Mouse (Mus musculus) right cerebral cortex, postnatal 36 days (tissue): Measurements from ENCODE around the gene Sema4g.
A peak's percentile ranks its signal among the peaks of the same experiment; 100 is the strongest.

Experiments used
- DNase-seq, 2 experiments: peaks; one replicate each; pipeline ENCODE4 v3.0.0; 2022; ENCODE audit warnings: low spot score in 2 of 2, mixed read lengths in 1 of 2

The Sema4g gene

DNA sequence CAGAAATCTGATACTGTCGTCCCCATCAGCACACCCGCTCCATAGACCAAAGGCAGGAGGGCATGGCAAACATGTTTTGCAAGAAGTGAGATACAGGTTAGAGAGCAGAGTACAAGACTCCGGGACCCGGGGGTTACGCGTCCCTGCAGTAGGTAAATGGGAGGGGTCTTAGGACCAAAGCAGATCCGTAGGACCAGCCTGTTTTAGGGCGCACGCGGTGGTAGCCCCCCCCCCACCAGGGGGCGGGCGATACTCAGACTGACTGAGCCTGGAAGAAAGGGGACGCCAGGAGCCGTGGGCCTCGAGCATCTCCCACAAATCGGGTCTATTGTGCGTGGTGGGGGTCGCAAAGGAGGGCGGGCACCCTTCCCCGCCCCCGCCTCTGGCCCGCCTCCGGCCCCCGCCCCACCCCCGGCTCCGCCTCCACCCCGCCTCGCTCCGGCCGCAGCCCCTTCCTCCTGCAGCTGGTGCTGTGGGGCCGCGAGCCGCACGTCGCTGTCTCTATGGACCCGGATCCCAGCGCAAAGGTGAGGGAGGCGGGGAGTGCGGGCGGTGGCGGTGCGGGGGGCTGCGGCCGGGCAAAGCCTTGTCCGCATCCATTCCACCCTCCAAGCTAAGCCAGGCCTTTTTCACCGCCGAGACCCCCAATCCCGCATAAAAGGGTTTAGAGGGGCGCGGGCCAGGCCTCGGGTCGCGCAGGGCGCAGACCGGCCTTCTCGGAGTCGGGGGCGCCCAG, at the start of gene Sema4g:
TSS of gene Sema4g (plus strand) at position 271 of the 736 bp plus-strand sequence.
- DNase-seq: no peak

DNA sequence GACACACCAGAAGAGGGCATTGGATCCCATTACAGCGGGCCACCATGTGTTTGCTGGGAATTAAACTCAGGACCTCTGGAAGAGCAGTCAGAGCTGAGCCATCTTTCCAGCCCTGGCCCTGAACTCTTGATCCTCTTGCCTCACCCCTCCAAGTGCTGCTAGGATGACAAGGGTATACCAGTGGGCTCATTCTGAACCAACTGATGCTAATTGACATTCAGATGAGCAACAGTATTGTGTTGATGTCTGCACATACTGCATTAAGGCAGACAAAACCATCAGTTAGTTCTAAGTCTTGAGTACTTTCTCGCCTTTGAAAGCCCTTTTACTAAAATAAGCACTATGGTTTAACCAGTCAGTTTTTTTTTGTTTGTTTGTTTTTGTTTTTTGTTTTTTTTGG, 29.3 kb upstream of the Sema4g start:
- no peak for DNase-seq

DNA sequence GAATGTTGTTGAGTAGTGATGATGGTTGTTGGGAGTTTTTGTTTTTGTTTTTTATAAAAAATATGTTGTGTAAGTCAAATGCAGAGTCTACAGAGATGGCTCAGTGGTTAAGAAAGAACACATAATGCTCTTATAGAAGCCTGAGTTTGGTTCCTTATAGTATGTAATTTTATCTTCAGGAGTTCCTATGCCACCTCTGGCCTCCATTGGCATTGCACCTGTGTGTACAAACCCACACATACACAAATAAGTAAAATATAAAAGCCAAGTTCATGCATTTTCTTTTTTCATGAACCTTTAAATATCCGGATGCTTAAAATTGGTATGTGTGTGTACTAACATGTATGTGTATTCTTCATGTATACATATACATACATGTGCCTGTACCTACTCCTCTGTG, 22.9 kb upstream of the Sema4g start:
- no peak for DNase-seq

DNA sequence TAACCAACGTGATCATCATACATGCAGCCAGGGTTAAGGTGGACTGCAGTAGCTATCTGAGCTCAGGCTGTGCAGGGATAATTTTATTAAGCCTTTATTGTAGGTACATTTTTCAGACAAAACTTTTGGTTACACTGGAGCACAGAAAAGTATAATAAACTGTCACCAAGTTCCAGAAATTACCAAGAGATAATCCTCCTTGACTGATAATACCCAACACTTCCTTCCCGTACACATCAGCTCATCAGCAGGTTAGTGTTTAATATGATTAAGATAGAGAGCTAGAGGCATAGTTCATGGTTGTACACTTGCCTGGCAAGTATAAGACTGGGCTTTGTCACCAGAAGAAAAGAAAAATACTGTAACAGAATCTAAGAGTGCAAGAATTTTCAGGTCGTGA, 20.6 kb upstream of the Sema4g start:
- no peak for DNase-seq

DNA sequence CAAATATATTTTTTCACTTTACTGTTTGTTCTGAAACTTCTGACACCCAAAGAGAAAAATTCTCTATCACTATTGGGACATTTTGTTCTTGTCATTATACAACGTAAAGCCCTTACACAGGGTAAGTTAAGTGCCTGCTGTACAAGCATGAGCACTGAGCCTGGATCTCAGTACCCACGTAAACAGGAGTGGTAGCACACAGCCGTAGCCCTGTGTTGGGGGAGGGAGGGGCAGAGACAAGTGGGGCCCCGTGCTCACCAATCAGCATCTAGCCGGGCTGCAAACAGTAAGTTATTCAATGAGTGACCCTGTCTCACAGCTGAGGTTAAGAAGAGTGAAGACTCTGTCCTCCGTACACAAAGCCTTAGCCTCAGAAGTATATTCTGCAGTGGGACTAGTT, 12.3 kb upstream of the Sema4g start:
- DNase-seq: no peak

DNA sequence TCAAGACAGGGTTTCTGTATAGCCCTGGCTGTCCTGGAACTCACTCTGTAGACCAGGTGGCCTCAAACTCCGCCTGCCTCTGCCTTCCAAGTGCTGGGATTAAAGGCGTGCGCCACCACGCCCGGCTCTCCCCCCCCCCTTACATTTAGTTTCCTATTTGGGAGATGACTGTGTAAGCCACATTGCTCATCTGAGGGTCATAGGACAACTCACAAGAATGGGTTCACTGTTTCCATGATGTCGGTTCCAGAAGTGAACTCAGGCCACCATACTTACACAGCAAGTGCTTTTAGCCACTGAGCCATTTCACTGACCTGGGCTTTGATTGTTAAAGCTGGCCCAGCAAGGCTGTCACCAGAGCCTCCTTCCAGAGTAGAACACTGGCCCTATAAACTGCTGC, 11.8 kb upstream of the Sema4g start:
- no peak for DNase-seq

DNA sequence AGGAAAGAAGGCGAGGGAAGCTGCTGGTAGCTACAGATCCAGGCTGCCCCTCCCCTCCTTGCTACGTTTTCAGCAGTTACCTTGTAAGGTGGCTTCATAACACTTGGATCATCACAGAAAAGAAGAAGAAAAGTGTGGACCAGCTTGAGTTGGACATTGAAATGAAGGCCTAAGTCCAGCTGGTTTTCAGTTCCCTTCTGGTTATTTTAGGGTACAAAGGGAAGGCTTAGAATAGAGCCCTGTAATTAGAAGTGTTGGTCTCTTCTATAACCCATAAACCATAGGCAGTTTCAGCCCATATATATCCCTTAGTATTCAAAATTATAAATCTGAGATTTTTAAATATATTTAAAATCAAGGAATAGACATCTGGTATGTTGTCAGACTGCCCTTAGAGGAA, 8.1 kb upstream of the Sema4g start:
- DNase-seq: no peak

DNA sequence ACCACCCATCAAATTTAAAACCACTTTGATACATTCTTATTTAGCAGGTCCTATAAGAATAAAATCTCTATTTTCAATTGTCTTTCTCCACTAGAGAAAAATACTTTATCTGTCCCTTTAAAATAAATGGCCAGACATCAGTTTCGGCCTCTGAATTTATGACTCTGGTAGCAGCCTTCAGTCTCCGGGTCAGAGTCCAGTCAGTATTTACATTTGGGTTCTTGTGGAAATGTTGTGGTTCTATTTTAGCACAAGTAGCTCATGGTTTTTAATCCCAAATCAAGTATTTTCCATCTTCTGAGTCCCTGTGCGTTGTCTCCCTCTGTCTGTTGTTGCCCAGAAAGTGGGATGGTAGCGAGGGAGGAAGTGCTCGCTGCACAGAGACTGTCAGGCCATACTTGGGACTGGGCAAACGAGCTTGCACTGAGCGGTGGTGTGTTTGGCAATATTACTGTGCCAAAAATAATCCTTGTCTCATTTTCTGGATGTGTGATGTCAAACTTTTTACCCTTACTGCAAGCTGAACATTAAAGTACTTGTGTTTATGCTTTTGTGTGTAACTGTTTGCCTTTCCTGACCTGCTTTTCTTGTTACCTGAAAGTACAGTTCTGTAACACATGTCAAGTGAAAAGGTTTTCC, 6.3 kb upstream of the Sema4g start:
- DNase-seq: no peak

DNA sequence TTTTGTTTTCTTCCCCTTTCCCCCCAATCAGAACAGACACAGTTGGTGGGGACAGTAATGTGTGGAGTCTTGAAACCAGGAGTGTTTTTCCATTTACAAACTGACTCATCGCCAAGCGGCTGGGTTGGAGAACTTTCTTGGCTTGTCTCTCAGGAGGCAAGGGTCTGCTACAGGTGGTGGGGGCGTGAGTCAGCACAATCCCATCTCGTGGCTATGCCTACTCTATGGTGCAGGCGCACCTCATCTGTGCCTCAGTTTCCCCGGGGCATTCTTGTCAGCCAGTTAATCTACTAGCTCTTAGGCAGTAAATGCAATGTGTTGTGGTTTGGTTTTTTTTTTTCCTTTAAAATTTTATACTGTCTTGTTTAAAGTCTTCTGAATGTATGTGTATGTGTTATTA, 5.5 kb upstream of the Sema4g start:
- DNase-seq: no peak

DNA sequence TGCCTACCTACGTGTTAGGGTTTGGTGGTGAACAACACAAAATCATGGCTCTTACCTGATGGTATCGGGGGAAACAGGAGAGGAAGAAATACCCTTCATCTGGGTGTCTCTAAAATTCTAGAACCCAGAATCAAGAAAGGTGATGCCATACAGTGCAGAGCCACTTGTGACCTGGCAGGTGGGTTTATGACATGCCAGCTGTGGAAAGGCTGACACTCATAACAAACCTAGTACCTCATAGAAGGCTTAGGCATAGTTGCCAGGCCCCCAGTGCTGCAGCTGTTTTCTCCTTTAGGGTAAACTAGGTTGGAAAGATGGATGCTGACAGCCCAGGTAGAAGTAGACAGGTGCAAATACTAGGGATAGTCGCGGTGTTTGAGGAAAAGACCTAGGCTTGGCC, 4.5 kb upstream of the Sema4g start:
- DNase-seq: no peak

DNA sequence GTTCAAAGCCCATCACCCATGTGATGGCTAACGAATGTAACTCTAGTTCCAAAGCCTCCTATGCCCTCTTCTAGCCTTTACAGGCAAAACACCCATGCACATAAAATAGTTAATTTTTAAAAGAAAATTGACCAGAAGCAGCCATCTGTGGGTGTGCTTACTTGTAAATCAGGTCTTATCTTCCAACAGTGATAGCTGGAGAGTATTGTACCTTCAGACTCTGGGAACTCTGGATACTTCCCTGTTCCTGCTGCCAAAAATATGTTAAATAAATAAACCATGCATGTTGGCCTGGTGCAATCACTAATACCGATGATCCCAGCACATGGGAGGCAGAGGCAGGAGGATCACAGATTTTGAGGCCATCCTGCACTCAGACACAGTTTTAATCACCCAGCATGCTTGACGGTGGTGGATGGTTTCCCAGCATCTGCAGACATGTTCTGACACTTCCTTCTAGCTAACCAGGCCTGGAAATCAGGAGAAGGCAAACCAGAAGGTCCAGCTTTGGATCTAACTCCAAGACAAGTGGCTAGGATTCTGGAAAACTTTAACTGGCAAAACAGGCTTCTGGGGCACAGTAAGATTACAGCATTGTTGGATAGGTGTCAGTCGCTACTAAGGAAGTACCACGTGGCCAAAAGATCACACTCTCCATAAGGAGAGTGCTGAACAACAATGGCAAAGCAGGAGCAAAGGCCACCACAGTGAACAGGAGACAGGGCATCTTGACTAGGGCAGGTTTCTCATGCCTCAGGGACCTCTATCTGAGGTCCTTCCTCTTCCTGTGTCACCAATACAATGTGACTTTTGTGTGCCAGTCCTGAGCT, 3.5 kb upstream of the Sema4g start:
- no peak for DNase-seq

DNA sequence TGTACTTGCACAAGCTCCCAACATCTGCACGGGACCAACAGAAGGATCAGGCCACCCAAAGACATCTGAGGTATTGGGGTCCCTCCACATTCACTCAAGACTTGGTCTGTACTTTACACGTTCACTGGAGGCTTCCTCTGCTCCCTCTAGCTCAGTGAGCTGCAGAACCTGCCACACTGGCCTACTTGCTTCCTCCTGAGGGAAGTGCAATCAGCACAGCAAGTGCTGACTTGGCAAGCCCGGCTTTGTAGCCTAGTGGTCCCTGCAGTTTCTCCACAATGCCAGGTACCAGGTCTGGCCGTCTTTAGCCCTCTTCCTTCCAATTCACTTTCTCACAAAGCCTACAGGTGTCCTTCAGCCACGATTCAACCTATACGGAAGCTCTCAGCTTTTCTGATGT, 1.9 kb upstream of the Sema4g start:
- DNase-seq: no peak

DNA sequence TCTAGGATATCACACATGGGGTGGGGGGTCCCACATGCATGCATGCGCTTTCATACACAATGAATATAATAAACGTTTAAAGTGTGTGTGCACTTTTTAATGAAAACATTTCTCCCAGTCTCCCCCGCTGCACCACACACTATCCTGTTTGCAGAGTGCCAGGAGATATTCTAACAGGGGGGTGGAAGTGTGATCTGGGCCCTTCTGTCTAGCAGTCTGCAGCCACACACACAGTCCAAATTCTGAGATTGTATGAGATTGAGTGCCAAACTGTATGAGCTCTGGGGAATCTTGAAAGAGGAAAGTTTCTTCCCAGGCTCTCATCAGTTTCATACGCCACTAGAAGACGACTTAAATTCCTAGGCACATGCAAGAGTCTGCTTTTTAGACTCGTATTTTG, 1.1 kb upstream of the Sema4g start:
- DNase-seq: peak; percentile 50 to 69

DNA sequence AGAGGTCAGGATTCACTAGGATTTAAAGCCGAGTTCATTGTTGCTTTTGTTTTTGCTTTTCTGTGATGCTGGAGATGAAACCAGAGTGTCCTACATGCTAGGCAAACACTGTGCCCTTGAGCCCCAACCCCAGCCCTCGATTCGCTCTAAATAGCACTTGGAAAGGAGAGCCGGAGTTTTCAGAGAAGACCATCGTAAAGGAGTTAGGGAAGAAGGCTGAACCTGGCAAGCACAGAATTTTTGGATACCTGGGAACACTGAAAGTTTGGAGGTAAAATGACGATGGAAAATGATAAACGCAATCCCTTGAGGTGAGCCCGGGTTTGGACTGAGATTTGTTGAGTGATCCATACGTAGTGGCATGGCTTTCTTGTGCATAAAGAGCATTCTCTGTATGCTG, 580 bp upstream of the Sema4g start:
- no peak for DNase-seq

DNA sequence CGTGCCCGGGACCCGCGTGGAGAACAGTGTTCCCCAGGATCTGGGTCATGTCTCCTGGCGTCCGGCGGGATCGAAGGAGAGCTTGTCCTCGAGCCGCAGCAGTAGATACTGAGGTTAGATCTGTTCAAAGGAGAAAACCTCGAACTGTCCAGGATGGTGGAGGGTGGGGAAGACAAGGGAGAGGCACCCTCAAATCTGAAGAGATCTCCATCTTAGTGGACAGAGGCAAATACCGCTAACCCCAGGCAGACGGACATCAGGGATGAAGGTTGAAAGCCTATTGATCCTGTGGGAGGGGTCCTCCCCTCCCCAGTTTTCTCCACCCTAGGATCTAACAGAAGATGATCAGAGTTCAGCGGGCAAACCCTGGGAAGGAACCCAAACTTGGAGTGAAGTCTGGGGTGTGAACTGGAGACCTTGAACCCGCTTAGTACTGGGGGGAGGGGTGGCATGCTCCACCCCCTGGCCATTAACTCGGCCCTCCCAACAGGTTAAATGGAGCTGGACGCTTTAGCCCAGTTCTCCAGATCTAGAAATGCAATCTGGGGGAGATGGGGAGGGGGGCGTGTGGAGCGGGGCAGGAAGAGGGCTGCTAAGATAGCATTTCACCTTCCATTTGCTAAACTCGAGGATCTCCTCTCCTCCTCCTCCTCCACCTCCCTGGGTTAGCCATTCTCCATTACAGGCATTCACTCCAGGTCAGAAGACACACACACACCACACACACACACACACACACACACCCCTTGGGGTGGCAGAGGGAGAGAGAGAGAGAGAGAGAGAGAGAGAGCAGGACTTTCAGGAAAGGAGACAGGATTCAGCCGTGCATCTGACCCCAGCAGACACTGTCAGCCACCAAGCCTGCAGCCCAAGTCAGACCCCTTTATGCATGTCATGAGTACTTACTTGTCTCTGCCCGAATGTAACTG, 930 bp downstream of the Sema4g start:
- no peak for DNase-seq

DNA sequence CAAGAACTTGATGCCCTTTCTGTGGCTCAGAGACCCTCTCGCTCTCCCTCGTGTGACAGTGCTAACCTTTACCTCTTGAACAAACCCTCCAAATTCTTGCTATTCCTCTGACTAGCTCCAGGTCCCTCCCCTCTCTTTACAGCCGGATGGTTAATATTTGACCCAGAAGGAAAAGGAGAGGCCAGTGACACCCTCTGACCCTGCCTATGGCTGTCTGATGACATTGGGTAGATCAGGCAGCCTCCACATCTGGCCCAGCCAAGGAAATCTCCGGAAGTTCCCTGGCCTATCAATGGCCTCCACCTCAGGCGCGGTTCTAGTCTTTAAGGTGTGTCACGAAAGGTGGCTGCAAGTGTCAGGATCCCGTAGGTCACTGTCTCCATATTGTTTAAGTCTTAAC, 2.1 kb downstream of the Sema4g start:
- DNase-seq: no peak

DNA sequence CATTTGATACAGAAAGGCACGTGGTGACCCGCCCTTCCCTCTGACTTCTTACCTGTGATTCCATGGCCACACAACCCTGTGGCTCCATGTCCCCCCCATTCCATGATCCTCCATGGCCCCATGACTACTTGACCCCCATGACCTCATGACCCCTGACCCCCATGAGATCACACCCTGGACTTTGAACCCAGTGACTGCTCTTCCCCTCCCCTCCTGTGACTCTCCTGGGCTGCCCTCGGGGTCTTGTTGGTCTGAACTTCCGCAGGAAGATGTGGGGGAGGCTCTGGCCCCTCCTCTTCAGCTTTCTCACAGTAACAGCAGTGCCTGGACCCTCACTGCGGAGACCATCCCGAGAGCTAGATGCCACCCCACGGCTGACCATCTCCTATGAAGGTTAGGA, 3.3 kb downstream of the Sema4g start:
- no peak for DNase-seq

DNA sequence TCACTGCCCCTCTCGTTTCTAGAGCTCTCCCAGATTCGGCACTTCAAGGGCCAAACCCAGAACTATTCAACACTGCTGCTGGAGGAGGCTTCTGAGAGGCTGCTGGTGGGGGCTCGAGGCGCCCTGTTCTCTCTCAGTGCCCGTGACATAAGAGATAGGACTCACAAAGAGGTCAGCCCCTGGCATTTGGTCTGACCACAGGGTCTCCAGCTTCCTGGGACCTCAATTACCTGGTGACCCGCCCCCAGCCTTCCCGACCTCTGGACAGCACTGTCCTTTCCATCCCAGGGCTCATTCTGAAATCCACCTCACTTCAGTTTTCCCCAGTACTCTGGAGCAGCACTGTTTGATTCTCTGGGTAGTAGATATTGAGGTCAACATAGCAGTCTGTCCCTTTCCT, 3.8 kb downstream of the Sema4g start:
- no peak for DNase-seq

DNA sequence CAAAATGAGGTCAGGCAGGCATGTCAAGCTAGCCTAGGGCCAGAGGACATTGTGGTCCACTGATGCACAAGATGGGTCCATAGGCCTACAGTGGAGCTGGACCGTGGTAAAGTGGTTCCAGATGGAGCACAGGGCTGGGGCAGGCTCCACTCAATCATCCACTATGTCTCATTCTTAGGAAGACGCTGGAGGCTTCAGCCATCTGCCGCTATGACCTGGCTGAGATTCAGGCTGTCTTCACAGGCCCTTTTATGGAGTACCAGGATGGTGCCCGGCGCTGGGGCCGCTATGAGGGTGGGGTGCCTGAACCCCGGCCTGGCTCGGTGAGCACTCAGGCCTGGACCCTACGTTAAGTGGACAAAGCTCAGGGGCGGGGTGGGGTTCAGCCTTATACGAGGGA, 8.9 kb downstream of the Sema4g start:
- DNase-seq: no peak

DNA sequence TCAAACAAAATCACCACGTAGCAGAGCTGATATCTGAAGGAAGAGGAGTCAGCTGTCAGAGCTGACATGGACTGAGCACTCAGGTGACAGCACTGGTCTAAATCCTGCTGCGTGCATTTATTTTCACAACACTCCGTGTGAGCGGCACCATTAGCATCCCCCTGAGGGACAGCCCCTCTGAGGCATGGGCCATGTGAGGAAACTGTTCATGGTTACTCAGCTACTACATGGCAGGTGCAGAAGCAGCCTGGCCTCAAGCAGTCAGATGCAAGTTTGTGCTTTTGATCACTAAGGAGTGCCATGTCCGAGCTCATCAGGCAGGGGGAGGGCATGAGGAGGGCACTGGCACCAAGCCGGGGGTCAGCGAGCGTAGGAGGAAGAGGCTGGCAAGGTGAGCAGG, 10.7 kb downstream of the Sema4g start:
- DNase-seq: no peak

DNA sequence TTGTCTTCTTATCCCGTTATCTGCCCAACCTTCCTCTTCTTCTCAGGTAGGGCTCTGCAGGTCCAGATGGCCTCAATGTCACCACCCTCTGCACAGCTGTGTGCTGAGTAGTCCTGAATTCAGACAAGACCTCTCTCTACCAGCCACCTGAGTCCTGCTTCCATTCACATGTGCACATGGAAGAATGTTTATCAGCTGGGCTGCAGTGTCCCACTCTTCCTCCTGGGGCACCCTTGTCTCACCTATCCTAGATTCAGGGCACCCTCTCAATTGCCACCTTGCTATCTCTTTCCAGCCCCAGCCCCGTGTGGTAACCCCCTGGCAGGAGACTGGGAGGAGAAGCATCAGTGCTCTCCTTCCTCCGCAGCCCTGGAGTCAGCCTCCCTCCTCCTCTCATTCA, 13.4 kb downstream of the Sema4g start:
- no peak for DNase-seq
